Mouse (Mus musculus): ENCODE results near the gene Gm17387. TPM values are rescaled to one million over a fixed set of nuclear protein-coding genes. Genes with fewer than 3 reads are reported as not detected.
"Not testable (repeated sequence)": the region's sequence is repeated elsewhere in the genome, so short reads cannot be mapped to it uniquely, and the experiment has no call there.

The Gm17387 gene
- polyA plus RNA-seq, 1 experiment from 2014 or later: not detected

GRCm38 (mm10) chr7:141021489-141022449 is 7.2 kb upstream of the Gm17387 start:
- Histone ChIP-seq H3K9me3 (no peaks in the 10 kb centered on the region), H3K27me3 (no peaks in the 10 kb centered on the region), H3K36me3 (no peaks in the 10 kb centered on the region), H3K4me2 (replicated peaks) (no peak overlapping the region), H3K4me3 (no peak overlapping the region), H3K9ac (no peak overlapping the region), H3K27ac (no peak overlapping the region), H3K4me1 (no peaks in the 10 kb centered on the region)
- ATAC-seq (ENCODE audit: low FRiP score, low read depth): no peak
- WGBS: 79% methylated on average over 14 of the region's 14 CpGs

GRCm38 (mm10) chr7:141024865-141025838 is 3.8 kb upstream of the Gm17387 start:
- no peak for ATAC-seq (ENCODE audit: low FRiP score, low read depth)
- Histone ChIP-seq H3K27ac (peak overlapping the region; percentile 33; the same call in 1 of the 2 replicates), H3K9ac (no peak overlapping the region), H3K9me3 (no peaks in the 10 kb centered on the region), H3K27me3 (no peaks in the 10 kb centered on the region), H3K4me3 (no peak overlapping the region), H3K36me3 (no peaks in the 10 kb centered on the region), H3K4me2 (replicated peaks) (no peak overlapping the region), H3K4me1 (no peaks in the 10 kb centered on the region)
- 47% methylated on average over 6 of the region's 6 CpGs for WGBS

- Histone ChIP-seq H3K9ac (no peak overlapping the region), H3K4me1 (no peaks in the 10 kb centered on the region), H3K9me3 (no peaks in the 10 kb centered on the region), H3K4me3 (no peak overlapping the region), H3K36me3 (no peaks in the 10 kb centered on the region), H3K27ac (no peak overlapping the region), H3K27me3 (no peaks in the 10 kb centered on the region), H3K4me2 (replicated peaks) (no peak overlapping the region)
- 65% methylated on average over 6 of the region's 6 CpGs for WGBS
- ATAC-seq (ENCODE audit: low FRiP score, low read depth): no peak
Measured at GRCm38 (mm10) chr7:141026097-141026739, 2.7 kb upstream of the Gm17387 start.

DNA sequence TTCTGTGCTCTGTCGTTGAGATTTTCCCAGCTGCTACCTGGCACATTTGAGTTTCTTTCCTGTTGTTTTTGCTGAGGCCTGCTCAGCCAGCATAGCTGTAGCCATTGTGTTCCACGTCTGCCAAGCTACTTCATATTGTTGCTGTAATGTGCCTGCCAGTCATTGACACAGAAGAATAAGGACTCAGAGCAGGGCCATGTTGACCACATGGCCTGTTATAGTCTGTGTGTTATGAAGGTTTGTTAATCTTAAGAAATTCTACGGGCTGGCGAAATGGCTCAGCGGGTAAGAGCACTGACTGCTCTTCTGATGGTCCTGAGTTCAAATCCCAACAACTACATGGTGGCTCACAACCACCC is 2.2 kb upstream of the Gm17387 start:
- Histone ChIP-seq H3K9me3 (no peaks in the 10 kb centered on the region), H3K27me3 (no peaks in the 10 kb centered on the region), H3K4me2 (replicated peaks) (no peak overlapping the region), H3K9ac (no peak overlapping the region), H3K27ac (no peak overlapping the region), H3K4me3 (no peak overlapping the region), H3K36me3 (no peaks in the 10 kb centered on the region), H3K4me1 (no peaks in the 10 kb centered on the region)
- ATAC-seq (ENCODE audit: low FRiP score, low read depth): no peak
- WGBS: 71% methylated on average over 5 of the region's 5 CpGs

GRCm38 (mm10) chr7:141030390-141030789 is 1.5 kb downstream of the Gm17387 start:
- peaks cover 4% of the 10 kb centered on the region; the same call in 1 of the 2 replicates for H3K4me1 ChIP-seq
- ATAC-seq (ENCODE audit: low FRiP score, low read depth): no peak
- H3K27ac ChIP-seq: no peak overlapping the region
- no peak overlapping the region for H3K4me3 ChIP-seq
- H3K36me3 ChIP-seq: no peaks in the 10 kb centered on the region
- no peak overlapping the region; the same call in 1 of the 2 replicates for H3K9ac ChIP-seq
- WGBS: 58% methylated on average over 3 of the region's 3 CpGs
- H3K4me2 ChIP-seq (replicated peaks): no peak overlapping the region
- H3K9me3 ChIP-seq: no peaks in the 10 kb centered on the region
- H3K27me3 ChIP-seq: no peaks in the 10 kb centered on the region

DNA sequence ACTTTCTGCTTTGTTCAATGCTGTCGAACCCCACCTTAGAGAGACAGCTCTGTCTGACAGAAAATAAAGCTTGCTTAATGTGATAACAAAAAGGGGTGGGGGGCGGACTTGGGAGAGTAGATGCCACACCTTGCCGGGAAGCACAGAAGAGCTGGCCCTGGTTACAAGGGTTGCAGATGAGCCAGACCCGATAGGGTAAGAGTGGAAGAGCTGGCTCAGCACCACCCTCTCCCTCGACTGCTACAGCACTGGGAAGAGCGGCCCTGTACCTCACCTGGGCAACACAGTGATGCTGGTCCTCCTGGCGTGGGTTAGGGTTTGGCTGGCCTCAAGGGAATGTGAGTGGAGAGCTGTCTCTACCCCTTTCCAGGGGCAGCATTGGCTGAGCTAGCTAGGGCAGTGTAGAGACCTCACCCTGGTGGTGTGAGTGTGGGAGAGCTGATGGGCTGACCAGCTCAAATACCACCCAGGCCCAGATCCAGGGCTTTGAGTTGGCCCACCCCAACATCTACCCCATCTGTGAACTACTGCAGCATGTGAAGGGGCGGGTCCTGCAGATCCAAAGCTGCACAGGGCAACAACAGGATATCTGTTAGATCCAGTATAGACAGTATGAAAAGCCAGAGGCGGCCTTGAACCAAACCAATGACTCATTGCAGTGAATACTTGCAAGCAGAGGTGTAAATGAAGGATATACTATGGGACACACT is 3.7 kb downstream of the Gm17387 start:
- WGBS: 79% methylated on average over 9 of the region's 9 CpGs
- H3K4me2 ChIP-seq (replicated peaks): no peak overlapping the region
- H3K27me3 ChIP-seq: no peaks in the 10 kb centered on the region
- H3K27ac ChIP-seq: no peak overlapping the region
- H3K9ac ChIP-seq: no peak overlapping the region
- peaks cover 4% of the 10 kb centered on the region; the same call in 1 of the 2 replicates for H3K4me1 ChIP-seq
- H3K4me3 ChIP-seq: no peak overlapping the region
- no peak for ATAC-seq (ENCODE audit: low FRiP score, low read depth)
- H3K36me3 ChIP-seq: no peaks in the 10 kb centered on the region
- no peaks in the 10 kb centered on the region for H3K9me3 ChIP-seq

DNA sequence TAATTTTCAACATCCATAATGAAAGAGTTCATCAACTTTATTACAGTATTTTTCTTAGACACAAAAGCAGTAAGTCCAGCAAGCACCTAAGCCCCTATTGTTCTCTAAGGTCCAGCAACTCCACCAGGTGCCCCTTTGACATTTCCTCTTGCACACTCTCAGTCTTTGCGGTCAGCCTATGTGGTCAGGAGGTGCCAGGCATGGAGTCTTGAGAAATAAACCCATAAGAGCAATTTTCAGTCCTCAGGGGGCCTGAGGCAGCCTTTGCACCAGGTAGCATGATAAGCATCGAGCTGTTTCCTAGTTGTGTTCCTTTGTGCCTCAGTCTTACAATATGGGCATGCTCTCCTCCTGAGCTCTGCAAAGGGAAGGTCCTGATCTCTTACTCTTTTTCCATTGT is 7.7 kb downstream of the Gm17387 start:
- WGBS: 78% methylated on average over 1 of the region's 2 CpGs

GRCm38 (mm10) chr7:141038090-141039032 is 9.4 kb downstream of the Gm17387 start:
- H3K4me2 ChIP-seq (replicated peaks): no peak overlapping the region
- no peak overlapping the region for H3K9ac ChIP-seq
- WGBS: 72% methylated on average over 20 of the region's 21 CpGs
- H3K36me3 ChIP-seq: no peaks in the 10 kb centered on the region
- H3K27me3 ChIP-seq: no peaks in the 10 kb centered on the region
- ATAC-seq (ENCODE audit: low FRiP score, low read depth): no peak
- H3K27ac ChIP-seq: no peak overlapping the region
- no peak overlapping the region for H3K4me3 ChIP-seq
- no peaks in the 10 kb centered on the region for H3K9me3 ChIP-seq
- peaks cover 26% of the 10 kb centered on the region for H3K4me1 ChIP-seq

More for the DNA sequence above, 7.7 kb downstream of the Gm17387 start:
- H3K4me3 ChIP-seq; H3K27ac ChIP-seq; H3K9me3 ChIP-seq; ATAC-seq (ENCODE audit: low FRiP score, low read depth); H3K36me3 ChIP-seq; H3K9ac ChIP-seq; H3K27me3 ChIP-seq; H3K4me2 ChIP-seq (replicated peaks): not testable (repeated sequence)
- peaks cover 13% of the 10 kb centered on the region for H3K4me1 ChIP-seq

DNA sequence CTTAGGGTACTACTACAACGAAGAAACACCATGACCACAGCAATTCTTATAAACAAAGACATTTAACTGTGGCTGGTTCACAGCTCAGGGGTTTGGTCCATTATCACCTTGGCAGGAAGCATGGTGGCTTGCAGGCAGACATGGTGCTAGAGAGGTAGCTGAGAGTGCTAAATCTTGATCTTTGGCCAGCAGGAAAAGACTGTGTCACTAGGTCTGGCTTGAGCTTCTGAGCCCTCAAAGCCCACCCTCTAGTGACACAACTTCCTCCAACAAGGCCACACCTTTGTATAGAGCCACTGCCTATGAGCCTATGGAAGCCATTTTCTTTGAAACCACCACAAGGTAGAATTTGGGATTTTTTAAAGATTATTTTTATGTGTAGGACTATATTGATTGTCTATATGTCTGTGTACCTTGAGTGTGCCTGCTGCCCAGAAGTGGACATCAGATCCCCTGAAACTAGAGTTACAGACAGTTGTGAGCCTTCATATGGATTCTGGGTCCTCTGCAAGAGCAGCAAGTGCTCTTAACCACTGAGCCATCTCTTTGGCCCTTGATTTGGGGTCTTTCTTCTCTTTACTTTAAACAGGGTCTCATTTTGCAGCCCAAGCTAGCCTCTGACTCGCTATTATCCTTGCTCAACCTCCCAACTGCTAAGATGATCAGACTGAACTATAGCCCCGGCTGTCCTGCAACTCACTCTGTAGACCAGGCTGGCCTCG is 10.6 kb downstream of the Gm17387 start:
- H3K36me3 ChIP-seq: no peaks in the 10 kb centered on the region
- H3K27me3 ChIP-seq: no peaks in the 10 kb centered on the region
- 94% methylated on average over 4 of the region's 4 CpGs for WGBS
- no peak overlapping the region for H3K9ac ChIP-seq
- no peak overlapping the region for H3K4me2 ChIP-seq (replicated peaks)
- H3K4me1 ChIP-seq: peaks cover 25% of the 10 kb centered on the region
- H3K27ac ChIP-seq: no peak overlapping the region
- ATAC-seq (ENCODE audit: low FRiP score, low read depth): no peak
- no peak overlapping the region for H3K4me3 ChIP-seq
- H3K9me3 ChIP-seq: no peaks in the 10 kb centered on the region
